Mouse (Mus musculus) skeletal muscle tissue, adult 2 months (tissue): ENCODE results near the gene Tbc1d13.
A peak's percentile ranks its signal among the peaks of the same experiment; 100 is the strongest.
"Not testable (repeated sequence)": the region's sequence is repeated elsewhere in the genome, so short reads cannot be mapped to it uniquely, and the experiment has no call there.

Source experiments
- DNase-seq: peaks from one replicate; pipeline ENCODE4 v3.0.0-alpha.2; 2012; ENCODE audit warnings: low read depth, low spot score

Tbc1d13 gene

GRCm38 (mm10) chr2:30128789-30129188, 4.8 kb upstream of the Tbc1d13 start:
- peak; percentile 40 for DNase-seq

- DNase-seq = no peak
Observed at GRCm38 (mm10) chr2:30130156-30130555, 3.4 kb upstream of the Tbc1d13 start.

DNA sequence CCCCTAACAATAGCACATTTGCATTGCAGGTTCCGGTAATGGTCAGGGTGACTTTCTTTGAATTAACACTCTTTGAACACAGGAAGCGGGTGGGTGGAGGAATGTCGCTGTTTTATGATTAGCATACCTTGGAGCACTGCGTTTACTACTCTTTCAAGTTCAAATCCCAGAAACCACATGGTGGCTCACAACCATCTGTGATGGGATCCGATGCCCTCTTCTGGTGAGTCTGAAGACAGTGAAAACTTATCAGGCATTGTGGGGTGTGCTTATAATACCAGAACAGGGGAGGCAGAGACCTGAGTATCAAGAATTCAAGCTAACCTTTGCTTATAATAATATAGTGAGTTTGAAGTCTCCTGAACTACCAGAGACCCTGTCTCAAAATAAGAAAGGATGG, 2.3 kb upstream of the Tbc1d13 start:
- DNase-seq = not testable (repeated sequence)

- peak; percentile 43 for DNase-seq
Observed at GRCm38 (mm10) chr2:30132801-30133612, 539 bp upstream of the Tbc1d13 start.

- DNase-seq = no peak
Observed at GRCm38 (mm10) chr2:30134378-30134711, 799 bp downstream of the Tbc1d13 start.

DNA sequence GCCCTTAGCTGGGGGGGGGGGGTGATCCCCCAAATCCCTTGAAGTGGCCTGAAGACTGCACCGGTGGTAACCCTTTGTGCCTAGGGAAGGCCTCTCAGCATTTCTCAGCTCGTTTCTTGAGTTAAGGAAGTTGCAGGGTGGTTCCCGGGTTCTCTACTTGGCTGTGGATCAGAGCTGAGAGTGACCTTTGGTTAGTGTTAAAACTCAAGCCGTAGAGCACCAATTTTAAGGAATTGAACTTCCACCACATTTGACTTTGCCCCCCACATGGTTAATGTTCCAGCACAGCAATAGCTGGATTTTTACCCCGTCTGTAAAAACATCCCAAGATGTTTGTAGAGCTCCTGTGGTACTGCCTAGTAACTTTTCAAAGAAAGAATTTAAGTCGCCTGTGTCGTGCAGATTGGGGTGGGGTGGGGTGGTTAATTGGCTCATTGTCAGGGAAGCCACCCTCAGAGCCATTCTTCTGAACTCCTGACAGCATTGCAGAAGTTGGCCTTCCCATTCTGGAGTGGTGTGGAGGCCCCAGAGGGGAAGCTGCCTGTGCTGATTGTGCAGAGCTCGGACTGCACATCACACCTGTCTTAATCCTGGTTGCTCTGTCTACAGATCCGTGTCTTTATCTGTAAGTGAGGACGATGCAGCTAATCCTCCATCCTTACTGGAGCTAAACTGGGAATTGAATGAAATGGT, 1.5 kb downstream of the Tbc1d13 start:
- DNase-seq = no peak

- no peak for DNase-seq
Observed at GRCm38 (mm10) chr2:30136458-30136857, 2.9 kb downstream of the Tbc1d13 start.

DNA sequence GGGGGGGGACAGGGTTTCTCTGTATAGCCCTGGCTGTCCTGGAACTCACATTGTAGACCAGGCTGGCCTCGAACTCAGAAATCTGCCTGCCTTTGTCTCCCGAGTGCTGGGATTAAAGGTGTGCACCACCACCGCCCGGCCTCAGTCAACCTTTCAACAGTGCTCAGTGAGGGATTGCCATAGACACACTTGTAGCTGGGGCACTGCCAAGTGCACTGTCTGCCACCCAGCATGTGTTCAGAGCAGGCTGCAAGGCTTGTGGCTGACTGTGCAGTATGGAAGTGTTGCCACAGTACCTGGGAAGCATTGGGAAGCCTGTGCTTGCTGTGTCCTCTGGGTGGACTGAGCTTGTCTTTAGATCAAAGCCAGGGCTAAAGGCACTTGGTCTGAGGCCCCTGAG, 6.5 kb downstream of the Tbc1d13 start:
- not testable (repeated sequence) for DNase-seq

DNA sequence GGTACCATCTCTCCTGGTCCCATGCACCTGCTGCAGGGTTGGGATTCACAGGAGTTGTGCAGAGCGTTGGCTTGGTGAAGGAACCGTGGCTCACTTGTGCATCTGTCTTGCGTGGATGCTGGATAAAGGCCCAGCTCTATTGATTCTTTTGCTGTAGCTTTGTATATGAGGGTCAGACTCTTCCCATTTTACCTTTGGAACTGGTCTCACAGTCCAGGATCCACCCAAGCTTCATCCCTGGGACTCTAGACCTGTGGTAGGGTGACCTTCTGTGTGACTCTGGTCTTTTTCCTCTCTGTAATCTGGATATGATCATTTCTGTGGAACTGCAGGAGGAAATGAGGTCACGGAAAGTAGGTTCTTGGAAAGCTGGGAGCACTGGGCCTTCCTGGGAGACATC, 10.9 kb downstream of the Tbc1d13 start:
- no peak for DNase-seq

- no peak for DNase-seq
Observed at GRCm38 (mm10) chr2:30147466-30147865, 13.9 kb downstream of the Tbc1d13 start.

DNA sequence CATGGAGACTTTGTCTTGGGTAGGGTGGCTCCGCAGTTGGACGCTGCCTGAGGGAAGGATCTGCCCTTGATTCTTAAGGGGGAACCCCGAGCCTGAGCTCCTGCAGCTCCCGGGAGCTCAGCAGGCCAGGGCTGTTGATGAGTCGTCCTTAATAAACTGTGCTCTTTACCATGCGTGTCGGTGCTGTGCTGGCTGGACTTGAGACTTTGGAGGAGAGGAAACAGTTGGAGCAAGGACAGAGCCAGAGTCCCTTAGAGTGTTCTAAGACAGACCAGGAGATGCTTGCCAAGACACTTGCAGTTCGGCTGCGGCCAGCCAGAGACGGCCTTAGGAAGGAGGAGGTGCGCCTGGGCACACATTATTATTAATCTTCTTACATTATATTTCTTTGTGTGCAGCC, 18.3 kb downstream of the Tbc1d13 start:
- no peak for DNase-seq

DNA sequence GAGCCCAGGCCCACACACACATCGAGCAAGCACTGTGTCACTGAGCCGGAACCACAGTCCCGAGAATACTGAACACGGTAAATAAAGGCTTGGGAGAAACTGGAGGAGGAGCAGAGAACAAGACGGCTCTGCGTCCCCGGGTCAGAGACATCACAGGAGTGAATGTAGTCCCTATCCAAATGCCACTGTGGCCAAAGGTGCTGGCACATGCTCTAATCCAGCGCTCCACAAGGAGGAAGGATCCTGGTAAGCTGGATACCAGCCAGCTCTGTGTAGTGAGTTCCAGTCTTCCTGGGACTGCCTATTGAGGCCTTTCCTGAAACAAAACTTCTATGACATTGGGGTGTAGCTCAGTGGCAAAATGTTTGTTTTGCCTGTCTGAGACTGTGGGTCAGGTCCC, 19.1 kb downstream of the Tbc1d13 start:
- DNase-seq = no peak

DNA sequence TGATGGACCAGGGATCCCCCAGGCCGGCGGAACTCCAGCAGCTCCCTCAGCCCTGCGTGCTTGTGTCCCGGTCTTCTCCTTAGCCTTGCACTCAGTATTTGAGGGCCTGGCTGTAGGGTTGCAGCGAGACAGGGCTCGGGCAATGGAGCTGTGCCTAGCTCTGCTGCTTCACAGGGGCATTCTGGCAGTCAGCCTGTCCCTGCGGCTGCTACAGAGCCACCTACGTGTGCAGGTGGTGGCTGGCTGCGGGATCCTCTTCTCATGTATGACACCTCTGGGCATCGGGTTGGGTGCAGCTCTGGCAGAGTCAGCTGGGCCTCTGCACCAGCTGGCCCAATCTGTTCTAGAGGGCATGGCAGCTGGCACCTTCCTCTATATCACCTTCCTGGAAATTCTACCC, 26.3 kb downstream of the Tbc1d13 start:
- DNase-seq = not testable (repeated sequence)

GRCm38 (mm10) chr2:30161809-30162208, 28.3 kb downstream of the Tbc1d13 start:
- no peak for DNase-seq

DNA sequence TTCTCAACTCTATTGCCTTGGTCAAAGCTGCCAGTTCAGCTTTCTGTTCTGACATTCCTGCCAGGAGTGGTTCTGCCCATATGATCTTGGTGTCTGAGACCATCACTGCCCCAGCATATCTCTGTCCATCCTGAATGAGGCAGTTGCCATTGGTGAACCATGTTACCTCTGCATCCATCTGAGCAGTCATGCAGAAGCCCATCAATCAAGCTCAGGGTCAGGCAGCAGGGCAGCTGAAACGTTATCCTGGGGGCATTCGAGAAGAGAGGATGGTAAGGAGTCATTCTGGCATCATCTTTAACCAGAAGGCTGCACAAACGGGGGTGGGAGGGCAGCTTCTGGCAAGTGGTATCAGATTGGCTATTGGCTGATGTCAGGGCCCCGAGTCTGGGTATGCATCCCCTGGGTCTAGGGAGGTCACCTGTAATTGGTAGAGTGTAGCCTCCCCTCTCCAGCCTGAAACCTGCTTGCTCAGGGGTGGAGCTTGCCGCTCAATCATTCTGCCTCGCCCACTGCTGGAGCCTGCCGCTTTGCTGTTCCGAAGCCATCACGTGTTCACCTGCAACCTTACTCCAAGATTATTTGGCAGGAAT, 30.9 kb downstream of the Tbc1d13 start:
- DNase-seq = no peak

DNA sequence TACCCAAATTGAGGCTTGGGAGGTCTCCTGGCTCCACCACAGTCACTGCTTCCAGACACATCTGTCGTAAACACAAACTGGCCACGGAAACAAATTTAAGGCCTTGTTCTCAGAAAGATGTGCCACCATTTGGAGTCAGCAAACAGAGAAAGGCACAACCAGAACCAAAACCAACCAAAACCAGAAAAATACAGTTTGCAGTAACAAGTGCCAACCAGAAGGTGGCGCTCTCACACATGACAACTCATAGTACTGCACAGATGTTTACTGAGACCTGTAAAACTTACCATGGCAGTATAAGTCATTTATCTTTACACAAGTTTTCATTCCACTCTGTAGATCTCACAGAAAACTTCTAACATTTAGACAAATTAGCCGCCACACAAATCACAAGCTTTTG, 33.1 kb downstream of the Tbc1d13 start:
- DNase-seq = no peak

DNA sequence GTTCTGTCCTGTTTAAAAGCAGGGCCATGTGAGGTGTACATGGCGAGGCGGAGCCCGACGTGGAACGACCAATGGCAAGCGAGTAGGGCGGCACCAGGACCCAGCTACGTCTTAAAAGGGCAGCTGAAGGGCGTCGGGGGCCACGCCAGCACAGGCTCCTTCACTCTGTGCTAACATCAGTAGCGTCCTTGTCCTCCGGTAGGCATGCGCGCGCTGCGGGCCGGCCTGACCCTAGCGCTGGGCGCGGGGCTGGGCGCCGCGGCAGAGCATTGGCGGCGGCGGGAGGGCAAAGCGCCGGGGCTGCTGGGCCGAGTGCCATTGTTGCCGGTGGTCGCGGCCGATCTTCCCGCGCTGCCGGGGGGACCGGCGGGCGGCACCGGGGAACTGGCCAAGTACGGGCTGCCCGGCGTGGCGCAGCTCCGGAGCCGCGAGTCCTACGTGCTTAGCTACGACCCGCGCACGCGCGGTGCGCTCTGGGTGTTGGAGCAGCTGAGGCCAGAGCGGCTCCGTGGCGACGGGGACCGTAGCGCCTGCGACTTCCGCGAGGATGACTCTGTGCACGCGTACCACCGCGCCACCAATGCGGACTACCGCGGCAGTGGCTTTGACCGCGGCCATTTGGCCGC, 37.9 kb downstream of the Tbc1d13 start, which contains the start of gene Endog:
Gene Endog, plus strand, starts transcription at position 123 of the 626 bp plus-strand sequence.
- peak; percentile 95 for DNase-seq

DNA sequence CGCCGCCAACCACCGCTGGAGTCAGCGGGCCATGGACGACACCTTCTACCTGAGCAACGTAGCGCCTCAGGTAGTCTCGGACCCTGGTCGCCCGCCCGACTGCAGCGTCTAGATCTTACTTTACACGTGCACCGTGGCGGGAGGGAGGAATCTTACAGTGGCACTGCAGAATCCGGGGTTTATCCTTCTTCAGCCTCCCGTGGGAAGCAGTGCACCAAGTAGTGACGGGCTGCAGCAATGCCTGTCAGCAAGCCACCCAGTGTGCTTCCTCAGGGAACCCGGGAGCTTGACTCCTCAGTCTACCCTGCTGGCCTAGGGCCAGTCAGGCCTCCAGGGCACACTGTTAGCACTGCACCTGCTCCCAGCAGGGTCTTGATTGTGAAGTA, 38.4 kb downstream of the Tbc1d13 start:
- DNase-seq = no peak

- DNase-seq = no peak
Observed at GRCm38 (mm10) chr2:30173541-30174240, 40.1 kb downstream of the Tbc1d13 start.

DNA sequence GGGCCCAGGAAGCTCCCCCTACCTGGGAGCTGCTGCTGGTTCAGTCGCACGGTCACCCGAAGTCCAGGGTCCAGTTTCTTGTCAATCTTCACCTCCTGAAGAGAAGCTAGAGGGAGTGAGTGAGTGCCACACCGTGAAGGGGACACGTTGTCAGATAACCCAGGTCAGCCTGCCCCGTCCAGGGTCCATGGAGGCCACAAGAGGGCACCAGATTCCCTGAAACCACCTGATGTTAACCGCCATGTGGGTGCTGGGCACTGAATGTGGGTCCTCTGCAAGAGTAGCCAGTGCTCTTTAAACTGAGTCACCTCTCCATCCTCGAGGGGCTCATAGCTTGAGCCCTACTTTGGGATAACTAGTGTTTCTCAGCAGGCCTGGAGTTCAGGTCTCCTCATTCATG, 42.4 kb downstream of the Tbc1d13 start:
- DNase-seq = no peak

- no peak for DNase-seq
Observed at GRCm38 (mm10) chr2:30176561-30176960, 43.0 kb downstream of the Tbc1d13 start.
